Mouse (Mus musculus): ENCODE data around the gene Ppp4r3a. TPM values are rescaled to one million over a fixed set of nuclear protein-coding genes. Genes with fewer than 3 reads are reported as not detected.
"Not testable (repeated sequence)": the region's sequence is repeated elsewhere in the genome, so short reads cannot be mapped to it uniquely, and the experiment has no call there.

Gene Ppp4r3a
- polyA plus RNA-seq (2014; fragmentation: Nextera tagmentation; extraction: Ambion mirVana) = 68.5 and 71.3 TPM in 2 replicates

- peaks cover 5% of the 10 kb centered on the region; the same call in 1 of the 2 replicates for H3K36me3 ChIP-seq (ENCODE audit: control insufficient read depth, insufficient read depth, low read length)
- ATAC-seq (ENCODE audit: low FRiP score) = peak; percentile 97
- peak within 1 kb of the TSS; percentile 100 for H3K4me3 ChIP-seq (ENCODE audit: low read depth, low read length)
- peak within 1 kb of the TSS; percentile 98 for H3K27ac ChIP-seq (ENCODE audit: low read depth, low read length)
- H3K4me2 ChIP-seq = peak within 1 kb of the TSS; percentile 87
- no peaks in the 10 kb centered on the region for H3K27me3 ChIP-seq (ENCODE audit: control insufficient read depth, insufficient read depth, low read length)
- no peaks in the 10 kb centered on the region for H3K9me3 ChIP-seq (ENCODE audit: control insufficient read depth, low read length)
- peak within 1 kb of the TSS; percentile 99 for H3K9ac ChIP-seq (ENCODE audit: low read length)
- H3K4me1 ChIP-seq (ENCODE audit: control insufficient read depth, insufficient read depth, low read length) = peaks cover 14% of the 10 kb centered on the region; the same call in 1 of the 2 replicates
- peak; percentile 99 for DNase-seq (ENCODE audit: low spot score, missing footprints)
- under 1% methylated on average over 89 of the region's 90 CpGs for WGBS
Measured at GRCm38 (mm10) chr12:101083076-101083838, at the start of gene Ppp4r3a. Gene Ppp4r3a, minus strand, starts transcription at chr12:101083702.

GRCm38 (mm10) chr12:101123013-101123412, 39.5 kb upstream of the Ppp4r3a start:
- 22% methylated on average over 1 of the region's 1 CpGs for WGBS
- ATAC-seq (ENCODE audit: low FRiP score) (peak; percentile 64; the same call in 1 of the 2 replicates), DNase-seq (ENCODE audit: low spot score, missing footprints) (peak; percentile 85)
- no peaks in the 10 kb centered on the region for H3K36me3 ChIP-seq (ENCODE audit: control insufficient read depth, insufficient read depth, low read length)
- no peak overlapping the region for H3K27ac ChIP-seq (ENCODE audit: low read depth, low read length)
- no peaks in the 10 kb centered on the region for H3K27me3 ChIP-seq (ENCODE audit: control insufficient read depth, insufficient read depth, low read length)
- no peaks in the 10 kb centered on the region for H3K9me3 ChIP-seq (ENCODE audit: control insufficient read depth, low read length)
- no peak overlapping the region for H3K9ac ChIP-seq (ENCODE audit: low read length)
- no peak overlapping the region for H3K4me3 ChIP-seq (ENCODE audit: low read depth, low read length)
- no peaks in the 10 kb centered on the region for H3K4me1 ChIP-seq (ENCODE audit: control insufficient read depth, insufficient read depth, low read length)
- no peak overlapping the region for H3K4me2 ChIP-seq

GRCm38 (mm10) chr12:101122066-101122465, 38.6 kb upstream of the Ppp4r3a start:
- not testable (repeated sequence) for H3K27me3 ChIP-seq (ENCODE audit: control insufficient read depth, insufficient read depth, low read length); H3K4me2 ChIP-seq; ATAC-seq (ENCODE audit: low FRiP score); H3K4me3 ChIP-seq (ENCODE audit: low read depth, low read length); H3K27ac ChIP-seq (ENCODE audit: low read depth, low read length); H3K9ac ChIP-seq (ENCODE audit: low read length); DNase-seq (ENCODE audit: low spot score, missing footprints); H3K4me1 ChIP-seq (ENCODE audit: control insufficient read depth, insufficient read depth, low read length); H3K36me3 ChIP-seq (ENCODE audit: control insufficient read depth, insufficient read depth, low read length); H3K9me3 ChIP-seq (ENCODE audit: control insufficient read depth, low read length)
- WGBS = 77% methylated on average over 4 of the region's 4 CpGs

- ATAC-seq (ENCODE audit: low FRiP score); H3K36me3 ChIP-seq (ENCODE audit: control insufficient read depth, insufficient read depth, low read length); H3K27me3 ChIP-seq (ENCODE audit: control insufficient read depth, insufficient read depth, low read length); H3K4me1 ChIP-seq (ENCODE audit: control insufficient read depth, insufficient read depth, low read length); H3K9me3 ChIP-seq (ENCODE audit: control insufficient read depth, low read length); H3K9ac ChIP-seq (ENCODE audit: low read length); H3K27ac ChIP-seq (ENCODE audit: low read depth, low read length); DNase-seq (ENCODE audit: low spot score, missing footprints); H3K4me2 ChIP-seq; H3K4me3 ChIP-seq (ENCODE audit: low read depth, low read length): not testable (repeated sequence)
- 83% methylated on average over 3 of the region's 3 CpGs for WGBS
Measured at GRCm38 (mm10) chr12:101109794-101110585, 26.5 kb upstream of the Ppp4r3a start.

GRCm38 (mm10) chr12:101107722-101108121, 24.2 kb upstream of the Ppp4r3a start:
- H3K9me3 ChIP-seq (ENCODE audit: control insufficient read depth, low read length) = no peaks in the 10 kb centered on the region
- no peak for DNase-seq (ENCODE audit: low spot score, missing footprints)
- H3K36me3 ChIP-seq (ENCODE audit: control insufficient read depth, insufficient read depth, low read length) = no peaks in the 10 kb centered on the region
- H3K4me1 ChIP-seq (ENCODE audit: control insufficient read depth, insufficient read depth, low read length) = no peaks in the 10 kb centered on the region
- H3K9ac ChIP-seq (ENCODE audit: low read length) = no peak overlapping the region
- ATAC-seq (ENCODE audit: low FRiP score) = no peak
- no peak overlapping the region for H3K4me3 ChIP-seq (ENCODE audit: low read depth, low read length)
- H3K4me2 ChIP-seq = no peak overlapping the region
- H3K27me3 ChIP-seq (ENCODE audit: control insufficient read depth, insufficient read depth, low read length) = no peaks in the 10 kb centered on the region
- H3K27ac ChIP-seq (ENCODE audit: low read depth, low read length) = no peak overlapping the region
- WGBS = 92% methylated on average over 1 of the region's 1 CpGs

- no peak for ATAC-seq (ENCODE audit: low FRiP score)
- Histone ChIP-seq H3K27me3 (ENCODE audit: control insufficient read depth, insufficient read depth, low read length) (no peaks in the 10 kb centered on the region), H3K9me3 (ENCODE audit: control insufficient read depth, low read length) (no peaks in the 10 kb centered on the region; the same call in 1 of the 2 replicates), H3K4me2 (no peak overlapping the region), H3K4me1 (ENCODE audit: control insufficient read depth, insufficient read depth, low read length) (no peaks in the 10 kb centered on the region), H3K9ac (ENCODE audit: low read length) (no peak overlapping the region), H3K27ac (ENCODE audit: low read depth, low read length) (no peak overlapping the region), H3K4me3 (ENCODE audit: low read depth, low read length) (no peak overlapping the region), H3K36me3 (ENCODE audit: control insufficient read depth, insufficient read depth, low read length) (no peaks in the 10 kb centered on the region)
- DNase-seq (ENCODE audit: low spot score, missing footprints) = no peak
- WGBS = 53% methylated on average over 5 of the region's 5 CpGs
Measured at GRCm38 (mm10) chr12:101105571-101105970, 22.1 kb upstream of the Ppp4r3a start.

- DNase-seq (ENCODE audit: low spot score, missing footprints) = no peak
- 77% methylated on average over 3 of the region's 3 CpGs for WGBS
- no peak overlapping the region for H3K27ac ChIP-seq (ENCODE audit: low read depth, low read length)
- H3K27me3 ChIP-seq (ENCODE audit: control insufficient read depth, insufficient read depth, low read length) = no peaks in the 10 kb centered on the region
- no peaks in the 10 kb centered on the region; the same call in 1 of the 2 replicates for H3K9me3 ChIP-seq (ENCODE audit: control insufficient read depth, low read length)
- no peak overlapping the region for H3K9ac ChIP-seq (ENCODE audit: low read length)
- no peak overlapping the region for H3K4me2 ChIP-seq
- H3K4me3 ChIP-seq (ENCODE audit: low read depth, low read length) = no peak overlapping the region
- no peaks in the 10 kb centered on the region for H3K4me1 ChIP-seq (ENCODE audit: control insufficient read depth, insufficient read depth, low read length)
- ATAC-seq (ENCODE audit: low FRiP score) = 0 out of 2 replicates have a peak, but pooled peaks have one; percentile 19
- H3K36me3 ChIP-seq (ENCODE audit: control insufficient read depth, insufficient read depth, low read length) = no peaks in the 10 kb centered on the region
Measured at GRCm38 (mm10) chr12:101102648-101103047, 19.1 kb upstream of the Ppp4r3a start.

- not testable (repeated sequence) for DNase-seq (ENCODE audit: low spot score, missing footprints); H3K9me3 ChIP-seq (ENCODE audit: control insufficient read depth, low read length); H3K9ac ChIP-seq (ENCODE audit: low read length); H3K4me1 ChIP-seq (ENCODE audit: control insufficient read depth, insufficient read depth, low read length); ATAC-seq (ENCODE audit: low FRiP score); H3K4me2 ChIP-seq; H3K36me3 ChIP-seq (ENCODE audit: control insufficient read depth, insufficient read depth, low read length); H3K27ac ChIP-seq (ENCODE audit: low read depth, low read length); H3K4me3 ChIP-seq (ENCODE audit: low read depth, low read length); H3K27me3 ChIP-seq (ENCODE audit: control insufficient read depth, insufficient read depth, low read length)
- WGBS = 71% methylated on average over 3 of the region's 3 CpGs
Measured at GRCm38 (mm10) chr12:101093678-101094077, 10.2 kb upstream of the Ppp4r3a start.

- WGBS = 83% methylated on average over 1 of the region's 1 CpGs
Measured at GRCm38 (mm10) chr12:101089955-101090354, 6.5 kb upstream of the Ppp4r3a start.

More at GRCm38 (mm10) chr12:101089955-101090354, 6.5 kb upstream of the Ppp4r3a start:
- ATAC-seq (ENCODE audit: low FRiP score) = no peak
- no peak overlapping the region for H3K4me3 ChIP-seq (ENCODE audit: low read depth, low read length)
- no peaks in the 10 kb centered on the region for H3K4me1 ChIP-seq (ENCODE audit: control insufficient read depth, insufficient read depth, low read length)
- no peak overlapping the region for H3K4me2 ChIP-seq
- H3K36me3 ChIP-seq (ENCODE audit: control insufficient read depth, insufficient read depth, low read length) = no peaks in the 10 kb centered on the region
- H3K9me3 ChIP-seq (ENCODE audit: control insufficient read depth, low read length) = no peaks in the 10 kb centered on the region
- H3K9ac ChIP-seq (ENCODE audit: low read length) = no peak overlapping the region
- no peak for DNase-seq (ENCODE audit: low spot score, missing footprints)
- H3K27me3 ChIP-seq (ENCODE audit: control insufficient read depth, insufficient read depth, low read length) = no peaks in the 10 kb centered on the region
- no peak overlapping the region for H3K27ac ChIP-seq (ENCODE audit: low read depth, low read length)
